Mouse (Mus musculus) yolk sac, embryonic 10.5 days (tissue): Measurements from ENCODE around the gene Vmn1r13.
"Not testable (repeated sequence)": the region's sequence is repeated elsewhere in the genome, so short reads cannot be mapped to it uniquely, and the experiment has no call there.

ENCODE experiments used
- DNase-seq: peaks from one replicate; pipeline ENCODE4 v3.0.0-alpha.2; 2017; ENCODE audit warnings: low spot score

The Vmn1r13 gene

DNA sequence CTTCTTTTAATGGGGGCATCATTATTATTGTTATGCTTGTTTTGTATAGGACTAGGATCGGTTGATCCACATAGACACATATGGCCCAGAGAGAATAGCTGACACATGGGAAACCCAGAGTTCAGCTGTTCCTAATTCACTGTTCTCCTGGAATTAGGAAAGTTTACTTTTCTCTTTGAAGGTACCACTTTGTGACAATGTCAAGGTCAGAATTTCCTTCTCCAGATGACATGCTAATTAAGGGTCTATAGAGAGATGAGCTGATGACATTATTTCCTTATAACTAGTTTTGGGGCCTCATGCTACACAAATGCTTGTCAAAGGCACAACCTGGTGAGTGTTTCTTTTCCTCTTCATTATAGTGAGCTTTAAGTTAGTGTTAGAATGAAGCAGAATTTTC is at the start of gene Vmn1r13:
Vmn1r13 (plus strand) TSS at position 301 of the 400 bp plus-strand sequence.
- DNase-seq, result not testable (repeated sequence)

DNA sequence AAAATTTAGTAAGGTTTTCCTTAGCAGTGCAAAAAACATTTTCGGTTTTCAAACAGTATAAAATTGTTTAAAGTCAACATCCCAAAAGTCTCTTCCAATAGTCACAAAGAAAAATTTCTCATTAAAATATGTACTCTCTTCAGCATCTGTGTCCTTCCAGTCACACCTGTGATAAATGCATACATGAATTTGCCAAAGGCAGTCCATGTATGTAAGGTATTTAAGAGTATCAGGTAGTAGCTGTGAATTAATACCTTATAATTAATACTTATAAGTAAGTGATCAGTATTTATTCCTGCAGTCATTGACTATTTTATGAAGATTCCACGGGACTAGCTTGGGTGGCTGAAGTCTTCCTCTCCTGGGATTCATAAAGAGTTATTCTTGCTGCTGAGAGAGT is 46.5 kb upstream of the Vmn1r13 start, which contains the start of gene Vmn1r12:
Vmn1r12 (plus strand) TSS at position 301 of the 400 bp plus-strand sequence.
- DNase-seq, result no peak

DNA sequence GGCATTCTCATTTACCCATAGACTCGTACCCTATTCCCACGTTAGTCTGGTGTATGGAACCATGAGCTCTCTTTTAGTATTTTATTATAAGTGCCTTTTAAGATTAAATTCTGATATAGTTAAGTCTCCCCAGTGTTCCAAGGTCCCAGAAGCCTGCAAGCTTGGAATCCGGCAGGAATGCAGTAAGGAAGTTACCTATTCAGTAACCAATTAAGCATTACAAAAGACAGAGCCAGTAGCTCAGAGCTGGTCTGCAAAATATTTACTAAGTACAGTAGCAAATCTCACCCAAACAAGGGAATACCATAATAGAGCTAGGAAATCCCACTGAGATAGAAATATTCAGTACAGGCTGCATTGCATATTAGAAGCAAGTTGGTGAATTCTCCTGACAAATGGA is 13.1 kb upstream of the Vmn1r13 start:
- DNase-seq, result not testable (repeated sequence)

GRCm38 (mm10) chr6:57231386-57231785 is 28.3 kb downstream of the Vmn1r13 start, which contains the start of gene Vmn1r14:
Vmn1r14 (plus strand) TSS chr6:57231686.
- no peak for DNase-seq

- DNase-seq, result no peak
Observed at GRCm38 (mm10) chr6:57257652-57258051, 54.6 kb downstream of the Vmn1r13 start, which contains the start of gene Vmn1r15. Vmn1r15 (plus strand) TSS chr6:57257952.

- no peak for DNase-seq
Observed at GRCm38 (mm10) chr6:57260990-57261389, 57.9 kb downstream of the Vmn1r13 start.
